Mouse (Mus musculus): ENCODE data around the gene Slc44a3. TPM values are rescaled to one million over a fixed set of nuclear protein-coding genes. Genes with fewer than 3 reads are reported as not detected.

The Slc44a3 gene
- polyA plus RNA-seq, 1 experiment from 2014 or later, result 2.4 TPM

DNA sequence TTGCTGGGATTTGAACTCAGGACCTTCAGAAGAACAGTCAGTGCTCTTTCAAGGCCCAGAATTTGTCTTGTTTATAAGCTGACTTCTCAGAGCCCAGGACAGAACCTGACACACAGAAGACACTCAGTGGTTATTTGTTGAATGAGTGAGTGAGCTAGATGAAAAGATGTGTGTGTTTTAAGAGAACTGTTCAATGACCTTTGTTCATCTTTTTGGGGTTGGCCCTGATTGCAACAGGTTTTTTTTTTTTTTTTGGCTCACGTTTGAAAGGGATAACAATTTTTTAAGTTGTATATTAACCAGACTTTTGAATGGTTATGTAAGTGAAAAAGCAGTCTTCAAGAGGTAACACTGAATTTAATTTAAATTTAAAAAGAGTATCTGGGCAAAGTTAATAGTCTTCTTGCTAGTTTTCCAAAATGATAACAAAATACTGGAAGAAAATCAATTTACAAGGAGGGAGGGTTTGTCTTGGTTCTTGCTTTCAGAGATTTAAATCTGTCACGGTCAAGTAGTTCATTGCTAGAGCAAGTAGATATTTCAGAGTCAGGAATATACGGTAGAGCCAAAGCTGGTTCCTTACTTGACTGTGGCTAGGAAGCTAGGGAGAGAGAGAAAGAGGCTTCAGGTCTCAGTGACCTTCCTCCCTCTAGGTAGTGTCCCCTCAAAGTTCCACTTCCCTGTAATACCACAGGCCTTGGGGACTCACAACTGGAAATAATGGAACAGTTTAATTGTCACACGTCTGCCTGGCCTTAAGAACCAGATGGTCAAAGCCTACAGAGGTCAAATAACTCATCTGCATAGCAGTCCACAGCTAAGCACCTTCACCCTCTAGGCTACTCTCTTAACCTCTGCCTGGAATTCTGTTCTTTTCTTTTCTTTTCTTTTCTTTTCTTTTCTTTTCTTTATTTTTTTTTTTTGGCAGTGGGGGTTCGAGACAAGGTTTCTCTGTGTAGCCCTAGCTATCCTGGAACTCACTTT lies 115.7 kb downstream of the Slc44a3 start:
- Histone ChIP-seq H3K4me1 (peaks cover 12% of the 10 kb centered on the region), H3K27ac (no peak overlapping the region), H3K27me3 (no peaks in the 10 kb centered on the region), H3K4me3 (no peak overlapping the region), H3K9me3 (no peaks in the 10 kb centered on the region), H3K4me2 (no peak overlapping the region), H3K9ac (no peak overlapping the region), H3K36me3 (no peaks in the 10 kb centered on the region)
- WGBS, result 68% methylated on average over 5 of the region's 5 CpGs
- ATAC-seq (ENCODE audit: insufficient number of reproducible peaks, low FRiP score, low TSS enrichment, low read depth), result no peak

DNA sequence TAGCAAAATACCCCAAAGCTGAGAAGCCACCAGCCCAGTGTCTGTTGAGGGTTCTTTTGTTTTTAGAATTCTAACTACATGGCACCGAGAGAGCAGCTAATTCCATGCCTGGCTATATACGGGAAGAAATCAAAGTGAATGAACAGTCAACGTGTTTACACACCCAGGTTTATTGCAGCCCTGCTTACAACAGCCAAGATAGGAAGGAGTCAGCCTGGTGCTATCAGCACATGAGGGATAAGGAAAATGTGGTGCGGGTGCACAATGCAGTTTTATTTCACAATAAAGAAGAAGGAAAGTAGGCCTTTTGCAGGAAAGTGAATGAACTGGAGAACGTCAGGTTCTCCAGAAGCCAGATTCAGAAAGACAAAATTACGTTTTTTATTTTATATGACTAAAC lies 120.8 kb downstream of the Slc44a3 start:
- no peak for ATAC-seq (ENCODE audit: insufficient number of reproducible peaks, low FRiP score, low TSS enrichment, low read depth)
- no peak overlapping the region for H3K4me3 ChIP-seq
- no peaks in the 10 kb centered on the region for H3K27me3 ChIP-seq
- WGBS, result 43% methylated on average over 6 of the region's 6 CpGs
- H3K9me3 ChIP-seq, result no peaks in the 10 kb centered on the region
- H3K9ac ChIP-seq, result no peak overlapping the region
- H3K27ac ChIP-seq, result no peak overlapping the region
- no peaks in the 10 kb centered on the region for H3K36me3 ChIP-seq
- H3K4me1 ChIP-seq, result peaks cover 8% of the 10 kb centered on the region; the same call in 1 of the 2 replicates
- no peak overlapping the region for H3K4me2 ChIP-seq

Other genes with a start within 250 kb of the Slc44a3 start
- 1.1 and 1.3 TPM in 2 replicates for gene Tmem56, start 249.3 kb downstream of the Slc44a3 start, polyA plus RNA-seq (2015; fragmentation: Nextera tagmentation; extraction: Ambion mirVana)
- 41.6 and 43.9 TPM in 2 replicates for gene Alg14, start 240.6 kb downstream of the Slc44a3 start, polyA plus RNA-seq (2015; fragmentation: Nextera tagmentation; extraction: Ambion mirVana)
- 720 and 793 TPM in 2 replicates for gene Cnn3, start 105.9 kb downstream of the Slc44a3 start, polyA plus RNA-seq (2015; fragmentation: Nextera tagmentation; extraction: Ambion mirVana)
- not detected in 2 replicates for gene 4930432M17Rik, start 138.4 kb upstream of the Slc44a3 start, polyA plus RNA-seq (2015; fragmentation: Nextera tagmentation; extraction: Ambion mirVana)
- 44.4 and 46.1 TPM in 2 replicates for gene F3, start 191.1 kb upstream of the Slc44a3 start, polyA plus RNA-seq (2015; fragmentation: Nextera tagmentation; extraction: Ambion mirVana)

Data from limb, embryonic 15.5 days (tissue).